Mouse (Mus musculus) lung, adult 2 months (tissue): ENCODE results near the gene F5.

Experiments
- CTCF ChIP-seq: fragments of 200-500 bp; IDR thresholded peaks from 2 replicates; pipeline ENCODE4 v1.5.1; 2011; ENCODE audit warnings: mild to moderate bottlenecking, low read length, control low read depth; ENCODE audit not compliant: insufficient read depth
- POLR2A ChIP-seq: fragments of 200-500 bp; IDR thresholded peaks from 2 replicates; pipeline ENCODE4 v1.6.1; 2011; ENCODE audit warnings: low read depth, mild to moderate bottlenecking, control low read depth, low read length, borderline replicate concordance; ENCODE audit errors: extremely low read depth

GRCm38 (mm10) chr1:164184871-164185223, 33.2 kb downstream of the F5 start:
- TF ChIP-seq CTCF (no peak), POLR2A (no peak)
